Mouse (Mus musculus) kidney, postnatal 0 days (tissue): ENCODE data around the gene Tnks2. TPM values are rescaled to one million over a fixed set of nuclear protein-coding genes. Genes with fewer than 3 reads are reported as not detected.

Experiments used
- ATAC-seq: fragments of 200-750 bp; cut with Nextera tagmentation; replicated peaks from 2 replicates; pipeline ENCODE4 v1.8.0; 2017; ENCODE audit warnings: low read depth, moderate number of reproducible peaks, moderate TSS enrichment, moderate library complexity; ENCODE audit not compliant: low FRiP score
- DNase-seq: peaks from one replicate; pipeline ENCODE4 v3.0.0-alpha.2; 2016; ENCODE audit warnings: low spot score
- H3K27ac ChIP-seq: fragments of 300-500 bp; sonication (generic); 2 replicates; pipeline ENCODE4 v1.5.1; 2014; ENCODE audit warnings: mild to moderate bottlenecking
- H3K27me3 ChIP-seq: fragments of 300-500 bp; sonication (generic); 2 replicates; pipeline ENCODE4 v1.6.1; 2014; ENCODE audit warnings: low read length, mixed read lengths; ENCODE audit not compliant: insufficient read depth
- H3K36me3 ChIP-seq: fragments of 300-500 bp; sonication (generic); 2 replicates; pipeline ENCODE4 v1.6.1; 2014; ENCODE audit warnings: low read length, mixed read lengths; ENCODE audit not compliant: insufficient read depth
- H3K4me1 ChIP-seq: fragments of 300-500 bp; sonication (generic); replicated peaks from 2 replicates; pipeline ENCODE4 v1.6.1; 2014; ENCODE audit warnings: antibody characterized with exemption, low read length, mixed read lengths; ENCODE audit not compliant: insufficient read depth
- H3K4me2 ChIP-seq: fragments of 300-500 bp; sonication (generic); 2 replicates; pipeline ENCODE4 v1.6.1; 2014; ENCODE audit warnings: mild to moderate bottlenecking, low read length, moderate library complexity, mixed read lengths
- H3K4me3 ChIP-seq: fragments of 300-500 bp; sonication (generic); replicated peaks from 2 replicates; pipeline ENCODE4 v1.5.1; 2014; ENCODE audit warnings: low read depth, low read length
- H3K9ac ChIP-seq: fragments of 300-500 bp; sonication (generic); 2 replicates; pipeline ENCODE4 v1.6.1; 2014; ENCODE audit warnings: low read depth, low read length
- H3K9me3 ChIP-seq: fragments of 300-500 bp; sonication (generic); replicated peaks from 2 replicates; pipeline ENCODE4 v1.6.1; 2016; ENCODE audit warnings: low read length, inconsistent platforms, mixed read lengths
- CTCF ChIP-seq: IDR thresholded peaks from 2 replicates; pipeline ENCODE4 v1.5.1; 2016; ENCODE audit warnings: antibody characterized with exemption, low read depth, mild to moderate bottlenecking, moderate library complexity
- WGBS: fragments of 180-500 bp; shearing (Covaris S2); extraction: QIAGEN DNeasy Blood & Tissue Kit; methylation state at CpG from one replicate; pipeline ENCODE4 v1.1.7; 2014; 5-methylcytosine and 5-hydroxymethylcytosine counted together
- polyA plus RNA-seq: library from polyadenylated mRNA; unstranded; fragments of >200 nt; fragmentation: Nextera tagmentation; extraction: Ambion mirVana; gene quantifications from 2 replicates; pipeline ENCODE4 v1.2.1, GENCODE M21; 2015

The Tnks2 gene
- polyA plus RNA-seq, 1 experiment from 2014 or later = 38.1 TPM

DNA sequence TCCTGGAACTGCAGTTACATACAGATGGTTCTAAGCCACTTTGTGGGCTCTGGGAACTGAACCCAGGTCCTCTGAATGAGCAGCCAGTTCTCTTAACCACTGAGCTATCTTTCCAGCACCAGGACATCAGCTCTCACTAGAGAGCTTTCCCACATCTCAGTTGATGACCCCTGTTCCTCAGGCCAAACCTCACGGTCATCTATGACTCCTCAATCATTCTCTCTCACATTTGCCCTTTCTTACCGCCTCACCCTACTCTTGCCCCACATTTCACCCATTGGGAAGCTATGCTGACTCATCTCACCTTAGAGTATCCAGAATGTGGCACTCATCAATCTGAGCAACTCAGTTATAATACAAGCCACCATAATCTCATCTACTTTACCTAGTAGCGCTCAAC is 6.3 kb downstream of the Tnks2 start:
- ATAC-seq (no peak), DNase-seq (no peak)
- 90% methylated on average over 3 of the region's 3 CpGs for WGBS
- Histone ChIP-seq H3K27ac (no peak overlapping the region), H3K36me3 (peaks cover 5% of the 10 kb centered on the region; the same call in 1 of the 2 replicates), H3K4me1 (no peaks in the 10 kb centered on the region; the same call in none of the 2 replicates), H3K9me3 (no peaks in the 10 kb centered on the region), H3K4me2 (no peak overlapping the region), H3K9ac (no peak overlapping the region), H3K27me3 (no peaks in the 10 kb centered on the region), H3K4me3 (no peak overlapping the region)
- no peak for TF ChIP-seq CTCF

- Histone ChIP-seq H3K27ac (no peak overlapping the region), H3K27me3 (no peaks in the 10 kb centered on the region), H3K4me3 (no peak overlapping the region), H3K4me2 (no peak overlapping the region), H3K36me3 (peaks cover 19% of the 10 kb centered on the region; the same call in 1 of the 2 replicates), H3K4me1 (no peaks in the 10 kb centered on the region), H3K9me3 (no peaks in the 10 kb centered on the region), H3K9ac (no peak overlapping the region)
- WGBS = 94% methylated on average over 11 of the region's 11 CpGs
- TF ChIP-seq CTCF = peak; percentile 26
- ATAC-seq (no peak), DNase-seq (no peak)
These were observed 9.8 kb downstream of the Tnks2 start for GRCm38 (mm10) chr19:36843866-36844265.

DNA sequence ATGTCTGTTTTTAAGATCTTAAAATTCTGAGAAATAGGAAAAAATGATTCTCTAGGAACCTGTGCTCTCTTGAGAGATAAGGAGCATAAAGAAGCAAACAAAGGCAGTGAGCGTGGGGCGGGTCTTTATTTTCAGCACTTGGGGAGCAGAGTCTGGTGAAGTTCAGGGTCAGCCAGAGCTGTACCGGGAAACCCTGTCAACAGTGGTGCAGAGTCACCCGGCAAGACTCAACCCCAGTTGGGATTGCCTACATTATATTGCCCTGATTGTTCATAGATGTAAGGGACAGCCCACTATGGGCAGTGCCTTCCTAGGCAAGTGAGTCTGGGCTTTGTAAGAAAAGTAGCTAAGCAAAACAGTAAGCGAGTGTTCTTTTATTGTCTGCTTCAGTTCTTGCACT is 11.9 kb downstream of the Tnks2 start:
- H3K4me1 ChIP-seq = no peaks in the 10 kb centered on the region
- no peak overlapping the region for H3K4me2 ChIP-seq
- no peak overlapping the region for H3K9ac ChIP-seq
- DNase-seq = no peak
- no peaks in the 10 kb centered on the region for H3K27me3 ChIP-seq
- ATAC-seq = no peak
- WGBS = 83% methylated on average over 5 of the region's 5 CpGs
- H3K9me3 ChIP-seq = no peaks in the 10 kb centered on the region
- peaks cover 22% of the 10 kb centered on the region for H3K36me3 ChIP-seq
- no peak overlapping the region for H3K27ac ChIP-seq
- H3K4me3 ChIP-seq = no peak overlapping the region
- no peak for TF ChIP-seq CTCF

DNA sequence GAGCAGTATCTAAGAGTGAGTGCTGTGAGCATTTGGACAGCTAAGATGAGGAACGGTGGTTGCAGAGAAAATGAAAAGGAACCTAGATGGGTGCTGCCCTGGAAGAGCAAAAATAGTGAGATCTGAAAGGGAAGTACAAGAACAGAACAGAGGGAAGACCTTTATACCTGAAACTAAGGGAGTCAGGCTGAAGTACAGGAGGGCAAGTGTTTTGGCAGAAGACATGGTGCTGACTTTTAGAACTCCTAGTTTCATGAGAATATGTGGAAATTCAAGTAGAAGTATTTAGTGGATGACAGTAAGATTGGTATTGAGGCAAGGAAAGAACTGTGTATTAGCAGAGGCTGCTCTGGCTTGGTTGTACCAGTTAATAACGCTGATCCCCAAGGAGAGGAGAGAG is 19.8 kb downstream of the Tnks2 start:
- no peaks in the 10 kb centered on the region for H3K4me1 ChIP-seq
- H3K4me3 ChIP-seq = no peak overlapping the region
- no peak overlapping the region for H3K9ac ChIP-seq
- no peak overlapping the region for H3K27ac ChIP-seq
- ATAC-seq (no peak), DNase-seq (no peak)
- no peak overlapping the region for H3K4me2 ChIP-seq
- H3K36me3 ChIP-seq = peaks cover 51% of the 10 kb centered on the region
- 95% methylated on average over 2 of the region's 2 CpGs for WGBS
- H3K27me3 ChIP-seq = no peaks in the 10 kb centered on the region
- no peaks in the 10 kb centered on the region for H3K9me3 ChIP-seq
- no peak for TF ChIP-seq CTCF

GRCm38 (mm10) chr19:36857851-36858250 is 23.8 kb downstream of the Tnks2 start:
- H3K27ac ChIP-seq = no peak overlapping the region
- no peaks in the 10 kb centered on the region for H3K9me3 ChIP-seq
- DNase-seq = no peak
- H3K4me3 ChIP-seq = no peak overlapping the region
- no peak overlapping the region for H3K4me2 ChIP-seq
- H3K27me3 ChIP-seq = no peaks in the 10 kb centered on the region
- H3K4me1 ChIP-seq = no peaks in the 10 kb centered on the region
- WGBS = 54% methylated on average over 9 of the region's 9 CpGs
- ATAC-seq = no peak
- peaks cover 60% of the 10 kb centered on the region for H3K36me3 ChIP-seq
- TF ChIP-seq CTCF = no peak
- H3K9ac ChIP-seq = no peak overlapping the region

- H3K4me1 ChIP-seq = no peaks in the 10 kb centered on the region
- H3K27me3 ChIP-seq = no peaks in the 10 kb centered on the region
- H3K9me3 ChIP-seq = no peaks in the 10 kb centered on the region
- H3K36me3 ChIP-seq = peaks cover 48% of the 10 kb centered on the region
- TF ChIP-seq CTCF = no peak
- no peak overlapping the region for H3K27ac ChIP-seq
- no peak overlapping the region for H3K4me2 ChIP-seq
- no peak overlapping the region for H3K9ac ChIP-seq
- 93% methylated on average over 5 of the region's 5 CpGs for WGBS
- DNase-seq = no peak
- H3K4me3 ChIP-seq = no peak overlapping the region
- no peak for ATAC-seq
These were observed 26.4 kb downstream of the Tnks2 start for GRCm38 (mm10) chr19:36860393-36860792.

DNA sequence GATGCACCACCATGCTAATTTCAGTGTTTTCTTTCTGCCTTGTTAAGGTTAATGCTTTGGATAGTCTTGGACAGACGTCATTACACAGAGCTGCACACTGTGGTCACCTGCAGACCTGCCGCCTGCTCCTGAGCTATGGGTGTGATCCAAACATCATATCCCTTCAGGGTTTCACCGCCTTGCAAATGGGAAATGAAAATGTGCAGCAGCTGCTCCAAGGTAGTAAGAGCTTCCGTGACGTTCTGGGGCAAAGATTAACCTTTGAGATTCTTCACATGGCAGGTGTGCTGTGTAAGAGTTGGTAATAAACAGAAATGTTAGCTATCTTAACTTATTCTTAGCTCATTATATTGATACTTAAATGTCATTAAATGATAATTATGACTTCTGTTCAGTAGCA is 31.9 kb downstream of the Tnks2 start:
- Histone ChIP-seq H3K27ac (no peak overlapping the region), H3K9ac (no peak overlapping the region), H3K27me3 (no peaks in the 10 kb centered on the region), H3K4me1 (no peaks in the 10 kb centered on the region), H3K4me3 (no peak overlapping the region), H3K4me2 (no peak overlapping the region), H3K36me3 (peaks cover 41% of the 10 kb centered on the region), H3K9me3 (no peaks in the 10 kb centered on the region)
- no peak for ATAC-seq
- DNase-seq = no peak
- no peak for TF ChIP-seq CTCF
- 85% methylated on average over 5 of the region's 5 CpGs for WGBS
